Mouse (Mus musculus) skeletal muscle tissue, adult 2 months (tissue): Measurements from ENCODE around the gene Drp2.

Experiments
- DNase-seq: peaks from one replicate; pipeline ENCODE4 v3.0.0-alpha.2; 2012; ENCODE audit warnings: low read depth, low spot score

Drp2 gene

GRCm38 (mm10) chrX:134403863-134404583, at the start of gene Drp2:
TSS of gene Drp2 (plus strand) at chrX:134404551.
- no peak for DNase-seq

DNA sequence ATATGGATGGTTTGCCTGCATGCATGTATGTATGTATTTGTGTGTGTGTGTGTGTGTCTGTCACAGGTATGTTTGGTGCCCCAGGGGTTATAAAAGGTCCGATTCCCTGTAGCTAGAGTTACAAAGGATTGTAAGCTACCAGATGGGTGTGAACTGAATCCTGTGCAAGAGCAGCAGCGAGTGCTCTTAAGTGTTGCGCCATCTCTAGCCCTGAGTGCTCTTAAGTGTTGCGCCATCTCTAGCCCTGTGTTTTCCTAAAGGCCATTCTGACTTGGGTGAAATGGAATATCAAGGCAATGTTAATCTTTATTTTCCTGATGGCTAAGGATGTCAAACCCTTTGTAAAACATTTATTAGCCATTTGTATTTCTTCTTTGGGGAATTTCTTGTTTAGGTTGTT, 45.0 kb upstream of the Drp2 start:
- no peak for DNase-seq

DNA sequence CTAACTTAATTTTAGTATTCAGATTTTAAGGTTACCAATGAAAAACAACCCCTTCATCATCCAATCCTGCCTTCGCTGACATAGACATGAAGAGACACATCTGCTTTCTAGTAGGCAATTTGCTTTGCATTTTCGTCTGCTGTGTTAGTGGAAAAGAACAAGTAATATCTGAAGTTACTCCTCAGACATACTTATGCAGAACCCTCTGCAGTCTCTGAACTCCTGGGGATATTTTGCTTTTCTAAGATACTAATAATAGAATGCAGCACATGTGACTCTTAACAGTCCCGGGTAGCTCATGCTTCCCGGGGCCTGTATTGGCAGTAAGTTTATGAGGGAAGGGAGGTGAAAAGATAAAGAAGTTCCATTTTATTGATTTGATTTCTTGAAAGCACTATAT, 42.2 kb upstream of the Drp2 start:
- no peak for DNase-seq

- DNase-seq = no peak
Measured at GRCm38 (mm10) chrX:134365421-134365820, 38.9 kb upstream of the Drp2 start.

DNA sequence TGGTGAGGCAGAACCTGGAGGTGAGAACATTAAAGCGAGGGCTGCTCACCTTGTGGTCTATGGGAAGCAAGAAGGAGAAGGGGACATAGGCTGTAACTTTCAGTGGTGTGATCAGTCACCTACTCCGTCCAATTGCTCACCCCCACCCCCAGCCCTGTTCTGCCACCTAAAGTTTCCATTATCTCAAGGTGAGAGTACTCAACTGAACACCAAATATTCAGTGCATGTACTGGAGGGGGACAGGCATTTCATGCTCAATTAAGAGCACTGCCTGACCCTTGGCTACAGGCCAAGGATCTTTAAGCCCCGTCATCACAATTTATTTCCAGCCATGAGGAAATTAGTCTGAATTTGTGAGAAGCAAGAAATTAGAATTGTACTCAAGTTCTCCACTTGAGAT, 37.8 kb upstream of the Drp2 start:
- DNase-seq = no peak

DNA sequence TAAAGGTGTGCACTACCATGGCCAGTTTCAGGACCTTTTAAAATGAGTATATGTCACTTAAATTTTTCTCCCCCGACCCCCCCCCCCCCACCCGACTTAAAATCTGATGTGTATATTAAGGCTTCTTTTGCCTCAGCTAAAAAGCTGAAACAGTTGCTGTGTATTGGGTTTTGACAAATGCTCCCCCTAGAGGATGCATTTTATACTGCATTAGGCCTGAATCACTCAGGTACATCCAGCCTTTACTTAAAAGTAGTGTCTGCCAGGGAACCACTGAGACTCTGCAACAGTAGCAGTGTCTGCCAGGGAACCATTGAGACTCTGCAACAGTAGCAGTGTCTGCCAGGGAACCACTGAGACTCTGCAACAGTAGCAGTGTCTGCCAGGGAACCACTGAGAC, 33.1 kb upstream of the Drp2 start:
- DNase-seq = no peak

GRCm38 (mm10) chrX:134374190-134374589, 30.2 kb upstream of the Drp2 start:
- DNase-seq = no peak

- DNase-seq = no peak
Measured at GRCm38 (mm10) chrX:134384896-134385295, 19.5 kb upstream of the Drp2 start.

GRCm38 (mm10) chrX:134398972-134399371, 5.4 kb upstream of the Drp2 start:
- no peak for DNase-seq

GRCm38 (mm10) chrX:134404584-134404955, 219 bp downstream of the Drp2 start:
- no peak for DNase-seq

- no peak for DNase-seq
Measured at GRCm38 (mm10) chrX:134409354-134409900, 5.1 kb downstream of the Drp2 start.

DNA sequence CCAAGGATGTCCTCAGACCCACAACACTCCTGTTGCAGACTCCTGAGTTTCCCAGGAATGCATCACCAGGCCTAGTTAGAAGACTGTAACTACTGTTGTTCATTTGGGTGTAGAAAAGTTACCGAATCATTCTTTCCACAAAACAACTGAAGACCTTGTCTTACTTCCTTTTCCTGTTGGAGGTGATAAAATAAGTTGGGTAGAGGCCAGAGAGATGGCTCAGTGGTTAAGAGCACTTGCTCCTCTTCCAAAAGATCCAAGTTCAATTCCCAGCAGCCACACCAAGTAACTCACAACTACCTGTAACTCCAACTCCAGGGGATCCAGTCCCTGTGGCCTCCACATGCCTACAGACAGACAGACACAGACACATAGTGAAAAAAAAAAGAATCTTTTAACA, 7.7 kb downstream of the Drp2 start:
- no peak for DNase-seq

GRCm38 (mm10) chrX:134420097-134420496, 15.7 kb downstream of the Drp2 start:
- no peak for DNase-seq

GRCm38 (mm10) chrX:134424263-134424662, 19.9 kb downstream of the Drp2 start:
- no peak for DNase-seq

GRCm38 (mm10) chrX:134425798-134426197, 21.4 kb downstream of the Drp2 start:
- DNase-seq = no peak

DNA sequence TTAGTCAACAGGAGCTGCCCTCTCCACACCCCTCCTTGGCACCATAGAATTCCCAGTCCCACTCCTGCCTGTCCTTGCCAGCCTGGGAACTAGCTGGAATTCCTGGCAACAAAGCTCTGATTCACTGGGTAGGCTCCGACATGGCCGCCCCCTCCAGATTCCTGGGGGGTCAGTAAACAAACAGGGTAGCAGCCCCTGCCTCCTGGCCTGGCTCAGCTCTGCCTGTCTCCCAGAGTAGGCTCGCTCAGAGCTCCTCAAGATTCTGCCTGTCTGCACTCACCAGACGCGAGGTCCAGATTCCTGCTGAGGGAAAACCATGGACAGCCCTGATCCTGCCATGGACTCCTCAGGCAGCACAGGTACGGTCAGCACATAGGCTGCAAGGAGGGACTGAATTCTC, 22.5 kb downstream of the Drp2 start:
- DNase-seq = no peak

DNA sequence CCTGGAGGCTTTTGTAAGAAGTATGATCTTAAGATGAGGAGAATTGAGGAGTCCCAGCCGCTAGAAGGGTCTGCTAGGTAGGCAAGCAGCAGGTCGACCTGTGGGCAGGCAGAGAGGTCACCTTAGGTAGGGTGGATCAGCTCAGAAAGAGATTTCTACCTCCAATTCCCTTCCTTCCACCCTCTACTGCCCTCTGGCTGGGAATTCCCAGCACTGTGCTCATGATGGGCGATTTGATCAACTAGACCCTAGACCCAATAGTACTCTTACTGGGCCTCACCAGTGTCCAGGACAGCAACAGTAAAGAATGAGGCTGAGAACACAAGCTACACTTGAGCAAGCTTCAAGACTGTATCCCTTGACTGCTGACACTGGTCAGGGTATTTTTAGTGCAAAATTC, 23.0 kb downstream of the Drp2 start:
- DNase-seq = no peak

DNA sequence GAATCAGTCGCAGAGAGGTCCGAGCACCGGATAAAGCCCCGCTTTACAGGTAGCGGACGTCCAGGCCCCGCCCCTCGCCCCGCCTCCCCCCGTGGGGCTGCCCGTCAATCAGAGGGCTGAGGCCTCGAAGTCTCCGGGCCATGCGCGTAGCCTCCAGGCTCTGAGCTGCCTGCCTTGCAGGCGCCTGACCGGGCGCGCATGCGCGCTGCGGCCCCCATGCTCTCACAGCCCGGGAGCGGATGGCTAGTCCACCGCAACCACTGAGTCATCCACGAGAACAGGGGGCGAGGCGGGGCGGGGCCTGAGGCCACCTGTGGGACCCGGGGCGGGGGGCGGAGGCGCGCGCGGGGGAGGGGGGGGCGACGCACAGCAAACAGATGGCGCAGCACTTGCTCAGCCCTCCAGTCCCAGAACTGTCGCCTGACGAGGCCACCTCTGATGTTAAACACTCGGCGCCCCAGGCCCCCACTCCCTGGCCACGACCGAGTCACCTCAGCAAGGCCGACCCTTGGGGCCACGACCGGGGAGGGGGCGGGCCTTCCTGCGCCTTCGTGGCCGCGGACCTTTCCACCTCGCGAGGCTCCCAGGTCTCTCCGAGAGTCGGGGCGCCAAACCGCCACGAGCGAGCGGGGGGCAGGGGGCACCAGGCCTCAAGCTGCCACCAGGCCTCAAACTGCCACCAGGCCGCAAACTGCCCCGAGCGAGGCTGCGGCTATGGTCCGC, 70.8 kb downstream of the Drp2 start:
- no peak for DNase-seq

- DNase-seq = no peak
Measured at GRCm38 (mm10) chrX:134476290-134476689, 71.9 kb downstream of the Drp2 start, which contains the start of gene Taf7l. TSS of gene Taf7l (minus strand) at chrX:134476490.

DNA sequence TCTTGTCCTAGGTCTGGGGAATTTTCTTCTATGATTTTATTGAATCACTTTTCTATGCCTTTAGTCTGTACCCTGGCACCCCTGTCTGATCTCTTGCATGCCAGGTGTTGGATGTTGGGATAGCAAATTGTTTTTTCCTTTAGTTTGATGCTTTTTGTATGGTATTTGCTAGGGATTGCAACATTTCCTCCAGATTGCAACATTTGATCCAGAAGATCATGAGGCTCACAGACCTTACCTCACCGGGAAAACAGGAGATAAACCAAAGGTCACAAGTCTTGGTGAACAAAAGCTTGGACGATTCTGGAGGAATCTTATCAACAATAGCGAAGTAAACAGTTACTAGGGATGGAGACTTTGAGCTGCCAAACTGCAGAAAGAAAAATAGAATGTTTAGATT, 77.4 kb downstream of the Drp2 start:
- no peak for DNase-seq

- no peak for DNase-seq
Measured at GRCm38 (mm10) chrX:134500651-134501050, 96.3 kb downstream of the Drp2 start.
